In genomic region chr12:75567745-75568144, GRCm38 (mm10) we compare ENCODE assay signal across 18 mouse cellular contexts. TPM values are rescaled to one million over a fixed set of nuclear protein-coding genes. Genes with fewer than 3 reads are reported as not detected.
A peak's percentile ranks its signal among the peaks of the same experiment; 100 is the strongest.
DNase-seq lines count a peak whose midpoint lies in the region; ATAC-seq and TF ChIP-seq lines count a peak whose summit lies in the region.
"Had no signal": no experiment of that assay in that cellular context is flagged by ENCODE, and none has a peak within 500 bp of the region (broad histone marks: within the 10 kb centered on the region; RNA-seq: fewer than 3 reads in every experiment).

No protein-coding gene starts in this region.

- ATAC-seq in heart, embryonic 14.5 days (ENCODE audit: insufficient number of reproducible peaks, insufficient read depth, low FRiP score, low read depth), result no peak
- no peak for ATAC-seq in liver, postnatal 0 days
- ATAC-seq in heart, embryonic 16.5 days (replicated peaks; ENCODE audit: extremely low read depth, insufficient read depth, low FRiP score), result no peak; the same call in 1 of the 2 replicates

- no peak for TF ChIP-seq CTCF in heart, adult 2 months (IDR thresholded peaks at IDR 0.05)
- no peak for TF ChIP-seq CTCF in liver, adult 2 months (IDR thresholded peaks at IDR 0.05; ENCODE audit: low read depth, low read length)
- TF ChIP-seq CTCF in liver, postnatal 0 days (IDR thresholded peaks at IDR 0.05; ENCODE audit: low read depth), result no peak

- no peak for TF ChIP-seq EP300 in heart, adult 2 months (IDR thresholded peaks at IDR 0.05; ENCODE audit: insufficient read depth, low read depth, low read length)
- no peak for TF ChIP-seq EP300 in liver, postnatal 0 days (IDR thresholded peaks at IDR 0.05; ENCODE audit: low read depth)

- 33% methylated on average over 5 of the region's 5 CpGs for WGBS in heart, embryonic 14.5 days
- WGBS in heart, adult 2 months, result 54% methylated on average over 5 of the region's 5 CpGs
- 30% methylated on average over 5 of the region's 5 CpGs for WGBS in liver, adult 2 months
- 72% methylated on average over 5 of the region's 5 CpGs for WGBS in liver, postnatal 0 days (ENCODE audit: insufficient replicate concordance)
- 40% methylated on average over 5 of the region's 5 CpGs for WGBS in heart, embryonic 16.5 days

- H3K36me3 ChIP-seq in heart, embryonic 14.5 days (ENCODE audit: control insufficient read depth, insufficient read depth, low read length), result 0 out of 2 replicates have a peak, but pooled peaks cover 4% of the 10 kb centered on the region
- peaks cover 17% of the 10 kb centered on the region for H3K36me3 ChIP-seq in heart, adult 2 months (ENCODE audit: control insufficient read depth, insufficient read depth, low read length)
- H3K36me3 ChIP-seq in liver, adult 2 months (ENCODE audit: control insufficient read depth, insufficient read depth, low read length), result no peaks in the 10 kb centered on the region
- H3K36me3 ChIP-seq in liver, postnatal 0 days (replicated peaks; ENCODE audit: insufficient read depth, low read length), result no peaks in the 10 kb centered on the region
- H3K36me3 ChIP-seq in heart, embryonic 16.5 days (ENCODE audit: control insufficient read depth, insufficient read depth), result no peaks in the 10 kb centered on the region
- H3K36me3 ChIP-seq: neural tube, embryonic 15.5 days had no signal

- peak overlapping the region; percentile 28 for H3K4me2 ChIP-seq in heart, embryonic 14.5 days (ENCODE audit: low read length)
- no peak overlapping the region for H3K4me2 ChIP-seq in liver, postnatal 0 days (ENCODE audit: low read depth, low read length)
- H3K4me2 ChIP-seq in heart, embryonic 16.5 days (ENCODE audit: low read depth, low read length), result peak overlapping the region; percentile 29; the same call in 1 of the 2 replicates
- H3K4me2 ChIP-seq: embryonic facial prominence, embryonic 13.5 days; liver, embryonic 11.5 days; neural tube, embryonic 15.5 days had no signal

- H3K9ac ChIP-seq in heart, embryonic 14.5 days (ENCODE audit: low read length), result no peak overlapping the region
- H3K9ac ChIP-seq in heart, adult 2 months (ENCODE audit: low read depth, low read length), result no peak overlapping the region
- no peak overlapping the region for H3K9ac ChIP-seq in liver, adult 2 months (ENCODE audit: low read depth, low read length)
- H3K9ac ChIP-seq in liver, postnatal 0 days (replicated peaks), result no peak overlapping the region
- no peak overlapping the region for H3K9ac ChIP-seq in heart, embryonic 16.5 days (ENCODE audit: low read length)
- H3K9ac ChIP-seq: embryonic facial prominence, embryonic 13.5 days; neural tube, embryonic 15.5 days had no signal

- intact Hi-C loops in heart, adult 2 months (cut with DNase I), result loop anchor here (5.0 kb wide), 1 partner anchor 45 kb away; no protein-coding TSS in a partner anchor

- DNase-seq in heart, adult 2 months, result no peak
- peak; percentile 69 for DNase-seq in liver, adult 2 months (ENCODE audit: extremely low read depth, low read depth, low spot score)
- DNase-seq in liver, postnatal 0 days, result no peak
- DNase-seq in kidney, postnatal 14 days, result peak; percentile 45
- DNase-seq in adrenal gland, postnatal 10 days, result no peak
- DNase-seq in gastrocnemius, adult 18-20 months (ENCODE audit: low spot score), result no peak
- DNase-seq: cerebellum, adult 9-10 months; gastrocnemius, postnatal 14 days; left cerebral cortex, postnatal 4 days; midbrain, embryonic 14.5 days; thymus, adult 18-20 months had no signal

- no peak for TF ChIP-seq POLR2A in heart, adult 2 months (IDR thresholded peaks at IDR 0.05; ENCODE audit: insufficient read depth, low read depth, low read length)
- no peak for TF ChIP-seq POLR2A in liver, adult 2 months (IDR thresholded peaks at IDR 0.05; ENCODE audit: extremely low read depth, insufficient read depth, low read length)

- no peaks in the 10 kb centered on the region for H3K27me3 ChIP-seq in heart, embryonic 14.5 days (ENCODE audit: control insufficient read depth, insufficient read depth, low read length)
- no peaks in the 10 kb centered on the region for H3K27me3 ChIP-seq in heart, adult 2 months (ENCODE audit: control insufficient read depth, insufficient read depth, low read length)
- H3K27me3 ChIP-seq in liver, adult 2 months (ENCODE audit: control insufficient read depth, insufficient read depth, low read length), result no peaks in the 10 kb centered on the region
- no peaks in the 10 kb centered on the region for H3K27me3 ChIP-seq in liver, postnatal 0 days (ENCODE audit: insufficient read depth, low read length)
- no peaks in the 10 kb centered on the region for H3K27me3 ChIP-seq in heart, embryonic 16.5 days (ENCODE audit: control insufficient read depth, insufficient read depth, low read length)
- H3K27me3 ChIP-seq: embryonic facial prominence, embryonic 13.5 days; neural tube, embryonic 15.5 days had no signal

- peaks cover 18% of the 10 kb centered on the region for H3K79me2 ChIP-seq in heart, adult 2 months (replicated peaks; ENCODE audit: control insufficient read depth, insufficient read depth, low read length)
- H3K79me2 ChIP-seq in liver, adult 2 months (ENCODE audit: control insufficient read depth, insufficient read depth, low read length), result peaks cover 69% of the 10 kb centered on the region

- H3K9me3 ChIP-seq in heart, embryonic 14.5 days (ENCODE audit: control insufficient read depth, low read length), result no peaks in the 10 kb centered on the region
- no peaks in the 10 kb centered on the region for H3K9me3 ChIP-seq in liver, postnatal 0 days (ENCODE audit: low read length)
- no peaks in the 10 kb centered on the region for H3K9me3 ChIP-seq in heart, embryonic 16.5 days (replicated peaks; ENCODE audit: control insufficient read depth, low read length)
- H3K9me3 ChIP-seq: embryonic facial prominence, embryonic 13.5 days; G1E; neural tube, embryonic 15.5 days had no signal

- H3K4me3 ChIP-seq in heart, embryonic 14.5 days (ENCODE audit: control insufficient read depth in 1 of 2, insufficient read depth in 1 of 2, low read depth in 1 of 2, low read length in 2 of 2), result no peak overlapping the region
- no peak overlapping the region for H3K4me3 ChIP-seq in heart, adult 2 months
- no peak overlapping the region for H3K4me3 ChIP-seq in liver, adult 2 months (ENCODE audit: insufficient read depth, low read depth, low read length)
- H3K4me3 ChIP-seq in liver, postnatal 0 days (ENCODE audit: low read depth, low read length), result no peak overlapping the region
- no peak overlapping the region for H3K4me3 ChIP-seq in heart, embryonic 16.5 days (ENCODE audit: low read length)
- H3K4me3 ChIP-seq: embryonic facial prominence, embryonic 13.5 days; myocyte; neural tube, embryonic 15.5 days had no signal

- H3K4me1 ChIP-seq in heart, embryonic 14.5 days (ENCODE audit: control insufficient read depth in 2 of 2, insufficient read depth in 2 of 2, low read length in 2 of 2), result peaks cover 13 to 44% of the 10 kb centered on the region in 2 experiments
- H3K4me1 ChIP-seq in heart, adult 2 months (ENCODE audit: control insufficient read depth, insufficient read depth, low read length), result peaks cover 25% of the 10 kb centered on the region
- H3K4me1 ChIP-seq in liver, adult 2 months (ENCODE audit: control insufficient read depth, insufficient read depth, low read length), result peaks cover 48% of the 10 kb centered on the region
- H3K4me1 ChIP-seq in liver, postnatal 0 days (ENCODE audit: insufficient read depth), result peaks cover 6% of the 10 kb centered on the region
- H3K4me1 ChIP-seq in heart, embryonic 16.5 days (ENCODE audit: control insufficient read depth, insufficient read depth, low read length), result peaks cover 43% of the 10 kb centered on the region

- H3K27ac ChIP-seq in heart, embryonic 14.5 days (replicated peaks in 1 of 2; ENCODE audit: control insufficient read depth in 1 of 2, insufficient read depth in 1 of 2, low read depth in 2 of 2, low read length in 2 of 2), result peak overlapping the region; percentile 69 to 72
- no peak overlapping the region for H3K27ac ChIP-seq in heart, adult 2 months
- H3K27ac ChIP-seq in liver, adult 2 months (replicated peaks; ENCODE audit: insufficient read depth, low read depth, low read length), result no peak overlapping the region
- no peak overlapping the region for H3K27ac ChIP-seq in liver, postnatal 0 days (ENCODE audit: low read depth)
- H3K27ac ChIP-seq in heart, embryonic 16.5 days (ENCODE audit: low read length), result peak overlapping the region; percentile 77
- H3K27ac ChIP-seq: embryonic facial prominence, embryonic 13.5 days; neural tube, embryonic 15.5 days had no signal

RNA-seq across cellular contexts. Expression of gene Ppp2r5e, which starts 28.3 kb away (rescaled TPM):
- polyA plus RNA-seq in heart, embryonic 14.5 days (2014; fragmentation: Nextera tagmentation; extraction: Ambion mirVana), result 13.1 and 13.8 TPM in 2 replicates
- total RNA-seq in heart, adult 2 months (2021), result 10 to 100 TPM; 32.6 to 32.9 TPM
- polyA plus RNA-seq in heart, adult 2 months (2012; rRNA removed), result 9.1 and 14.6 TPM in 2 replicates
- total RNA-seq in liver, adult 2 months (2014; rRNA removed), result 19.2 and 21.3 TPM in 2 replicates
- 8.2 and 11.4 TPM in 2 replicates for polyA plus RNA-seq in liver, adult 2 months (2012; rRNA removed)
- 4.9 and 6.5 TPM in 2 replicates for polyA plus RNA-seq in liver, postnatal 0 days (2015; fragmentation: Nextera tagmentation; extraction: Ambion mirVana)
- 7.9 and 8.3 TPM in 2 replicates for polyA plus RNA-seq in heart, embryonic 16.5 days (2015; fragmentation: Nextera tagmentation; extraction: Ambion mirVana)
- 10 to 100 TPM; 38.1 to 41.3 TPM for total RNA-seq in adrenal gland, postnatal 10 days (2021)
- 10 to 100 TPM; 30.9 to 34.1 TPM for total RNA-seq in gastrocnemius, adult 18-20 months (2021)

Comparison
In these comparisons a context has a peak if more than half of its experiments do, and no peak if none do; other contexts are left out.
1. H3K27ac ChIP-seq: peak in heart, embryonic 14.5 days (2 of 2) and heart, embryonic 16.5 days (single experiment); none in heart, adult 2 months (single experiment), liver, adult 2 months (single experiment) and liver, postnatal 0 days (single experiment).
2. DNase-seq: peak in liver, adult 2 months (single experiment) and kidney, postnatal 14 days (single experiment); none in heart, adult 2 months (0 of 2), liver, postnatal 0 days (single experiment), adrenal gland, postnatal 10 days (single experiment) and gastrocnemius, adult 18-20 months (single experiment).